Mouse (Mus musculus): Measurements from ENCODE around the gene Erbb4. TPM values are rescaled to one million over a fixed set of nuclear protein-coding genes. Genes with fewer than 3 reads are reported as not detected.

The Erbb4 gene
- polyA plus RNA-seq, 1 experiment = not detected

DNA sequence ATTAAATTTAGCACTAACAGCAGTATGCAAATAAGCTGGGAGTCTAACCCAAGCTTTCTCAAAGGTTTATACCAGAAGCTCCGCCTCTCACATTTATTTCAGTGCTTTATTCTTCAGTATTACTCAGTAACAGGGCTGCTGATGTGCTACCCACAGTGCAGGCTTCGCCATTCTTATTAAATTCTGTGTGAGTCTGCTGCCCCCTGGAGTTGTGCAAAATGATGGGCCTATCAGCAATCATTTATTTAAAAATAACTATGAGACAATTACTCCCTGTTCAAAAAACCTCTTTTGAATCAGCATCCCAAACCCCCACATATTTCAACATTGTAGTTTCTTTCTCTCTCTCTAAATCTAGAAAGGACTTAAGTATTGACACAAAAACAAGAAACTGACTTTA is 6.2 kb downstream of the Erbb4 start:
- Histone ChIP-seq H3K36me3 (ENCODE audit: control insufficient read depth, insufficient read depth) (no peaks in the 10 kb centered on the region), H3ac (ENCODE audit: control insufficient read depth, insufficient read length) (no peak overlapping the region), H3K4me2 (ENCODE audit: low read depth) (no peak overlapping the region), H3K4me3 (no peak overlapping the region), H3K27me3 (ENCODE audit: control insufficient read depth, insufficient read depth, insufficient read length) (peaks cover 12% of the 10 kb centered on the region), H3K79me2 (ENCODE audit: control insufficient read depth, insufficient read depth) (no peaks in the 10 kb centered on the region)
- TF ChIP-seq POLR2A (IDR thresholded peaks at IDR 0.05; ENCODE audit: insufficient read length, low read depth) (no peak), TCF12 (IDR thresholded peaks at IDR 0.05; ENCODE audit: insufficient read depth, poor library complexity, severe bottlenecking) (no peak), MAX (IDR thresholded peaks at IDR 0.05; ENCODE audit: low read depth) (no peak), USF1 (IDR thresholded peaks at IDR 0.05; ENCODE audit: low read depth) (no peak), REST (IDR thresholded peaks at IDR 0.05; ENCODE audit: insufficient read depth, insufficient read length) (no peak), MYOG (IDR thresholded peaks at IDR 0.05; ENCODE audit: control insufficient read depth in 1 of 3, insufficient read depth in 1 of 3, insufficient read length in 2 of 3, low read depth in 2 of 3) (no peak), MYOD1 (IDR thresholded peaks at IDR 0.05; ENCODE audit: control insufficient read depth in 1 of 3, insufficient read length in 2 of 3, low read depth in 2 of 3) (no peak), SRF (IDR thresholded peaks at IDR 0.05; ENCODE audit: control insufficient read depth, insufficient read length, low read depth) (no peak)

DNA sequence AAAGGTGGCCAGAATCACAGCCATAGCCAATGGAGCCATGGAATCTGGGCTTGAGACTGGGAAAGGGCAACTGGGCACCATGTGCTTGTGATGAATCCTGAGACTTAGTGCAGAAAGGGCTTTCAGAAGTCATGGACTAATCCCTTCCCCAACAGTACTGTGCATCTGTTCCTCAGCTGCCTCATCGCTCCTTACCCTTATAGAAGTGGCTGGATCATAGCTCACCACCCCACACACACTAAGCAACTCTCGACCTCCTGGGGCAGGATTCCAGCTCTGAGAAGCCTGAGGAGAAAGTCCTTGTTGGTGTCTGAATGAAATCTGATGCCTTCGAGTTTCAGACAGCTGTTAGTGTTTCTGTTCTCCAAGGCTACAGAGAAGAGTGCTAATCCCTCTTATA is 14.8 kb downstream of the Erbb4 start:
- Histone ChIP-seq H3K4me3 (no peak overlapping the region), H3K4me2 (ENCODE audit: low read depth) (no peak overlapping the region), H3ac (ENCODE audit: control insufficient read depth, insufficient read length) (no peak overlapping the region), H3K36me3 (ENCODE audit: control insufficient read depth, insufficient read depth) (no peaks in the 10 kb centered on the region), H3K27me3 (ENCODE audit: control insufficient read depth, insufficient read depth, insufficient read length) (no peaks in the 10 kb centered on the region), H3K79me2 (ENCODE audit: control insufficient read depth, insufficient read depth) (no peaks in the 10 kb centered on the region)
- TF ChIP-seq MYOD1 (IDR thresholded peaks at IDR 0.05; ENCODE audit: control insufficient read depth in 1 of 3, insufficient read length in 2 of 3, low read depth in 2 of 3) (peak in 1 of 3 experiments; percentile 26), MYOG (IDR thresholded peaks at IDR 0.05; ENCODE audit: control insufficient read depth in 1 of 3, insufficient read depth in 1 of 3, insufficient read length in 2 of 3, low read depth in 2 of 3) (peak in 1 of 3 experiments; percentile 8), MAX (IDR thresholded peaks at IDR 0.05; ENCODE audit: low read depth) (no peak)

DNA sequence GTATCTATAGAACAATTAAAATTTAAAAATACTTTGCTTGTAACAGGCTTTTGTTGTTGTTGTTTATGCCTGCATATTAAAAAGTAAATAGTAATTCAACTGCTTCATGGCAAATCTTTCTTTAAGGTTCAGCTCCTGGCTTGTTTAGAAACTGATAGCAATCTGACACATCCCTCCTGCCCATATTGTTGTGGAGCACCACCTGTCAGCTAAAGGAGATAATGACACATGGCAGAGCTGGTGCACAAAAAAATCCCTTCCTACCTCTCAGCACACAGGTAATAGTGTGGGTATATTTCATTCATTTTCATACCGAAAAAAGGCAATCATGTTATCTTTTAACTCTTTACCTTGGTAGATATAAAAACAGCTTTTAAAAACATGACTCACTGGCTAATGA is 18.5 kb downstream of the Erbb4 start:
- Histone ChIP-seq H3K27me3 (ENCODE audit: control insufficient read depth, insufficient read depth, insufficient read length) (no peaks in the 10 kb centered on the region), H3K36me3 (ENCODE audit: control insufficient read depth, insufficient read depth) (no peaks in the 10 kb centered on the region), H3ac (ENCODE audit: control insufficient read depth, insufficient read length) (no peak overlapping the region), H3K79me2 (ENCODE audit: control insufficient read depth, insufficient read depth) (no peaks in the 10 kb centered on the region), H3K4me3 (no peak overlapping the region), H3K4me2 (ENCODE audit: low read depth) (no peak overlapping the region)
- TF ChIP-seq USF1 (IDR thresholded peaks at IDR 0.05; ENCODE audit: low read depth) (no peak), SRF (IDR thresholded peaks at IDR 0.05; ENCODE audit: control insufficient read depth, insufficient read length, low read depth) (no peak), TCF12 (IDR thresholded peaks at IDR 0.05; ENCODE audit: insufficient read depth, poor library complexity, severe bottlenecking) (no peak), MYOD1 (IDR thresholded peaks at IDR 0.05; ENCODE audit: control insufficient read depth in 1 of 3, insufficient read length in 2 of 3, low read depth in 2 of 3) (no peak), E2F4 (IDR thresholded peaks at IDR 0.05; ENCODE audit: insufficient read depth) (no peak), POLR2A (IDR thresholded peaks at IDR 0.05; ENCODE audit: insufficient read length, low read depth) (no peak), REST (IDR thresholded peaks at IDR 0.05; ENCODE audit: insufficient read depth, insufficient read length) (no peak)

DNA sequence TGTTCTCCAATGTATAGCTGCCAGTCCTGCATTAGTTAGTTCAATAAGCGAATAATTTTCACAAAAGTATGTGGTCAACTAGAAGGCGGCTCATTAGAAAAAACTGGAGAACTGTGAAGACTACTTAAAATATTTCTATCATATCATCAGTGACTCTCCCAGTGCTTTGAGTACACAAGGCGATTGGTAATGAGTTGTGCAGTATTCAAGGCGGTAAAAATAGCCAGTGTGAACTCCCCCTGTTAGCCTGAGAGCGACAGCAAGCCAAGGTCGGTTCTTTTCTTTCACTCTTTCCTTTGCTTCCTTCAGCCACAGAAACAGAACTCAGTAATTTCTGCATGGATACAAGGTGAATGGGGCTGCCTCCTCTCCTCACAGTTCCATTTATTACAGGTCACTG is 22.1 kb downstream of the Erbb4 start:
- no peaks in the 10 kb centered on the region for H3K27me3 ChIP-seq (ENCODE audit: control insufficient read depth, insufficient read depth, insufficient read length)
- no peak overlapping the region for H3ac ChIP-seq (ENCODE audit: control insufficient read depth, insufficient read length)
- TF ChIP-seq E2F4 (IDR thresholded peaks at IDR 0.05; ENCODE audit: insufficient read depth) = no peak
- TF ChIP-seq TCF12 (IDR thresholded peaks at IDR 0.05; ENCODE audit: insufficient read depth, poor library complexity, severe bottlenecking) = no peak
- TF ChIP-seq MYOG (IDR thresholded peaks at IDR 0.05; ENCODE audit: control insufficient read depth in 1 of 3, insufficient read depth in 1 of 3, insufficient read length in 2 of 3, low read depth in 2 of 3) = no peak
- H3K36me3 ChIP-seq (ENCODE audit: control insufficient read depth, insufficient read depth) = no peaks in the 10 kb centered on the region
- no peaks in the 10 kb centered on the region for H3K79me2 ChIP-seq (ENCODE audit: control insufficient read depth, insufficient read depth)
- H3K4me2 ChIP-seq (ENCODE audit: low read depth) = no peak overlapping the region
- no peak overlapping the region for H3K4me3 ChIP-seq

DNA sequence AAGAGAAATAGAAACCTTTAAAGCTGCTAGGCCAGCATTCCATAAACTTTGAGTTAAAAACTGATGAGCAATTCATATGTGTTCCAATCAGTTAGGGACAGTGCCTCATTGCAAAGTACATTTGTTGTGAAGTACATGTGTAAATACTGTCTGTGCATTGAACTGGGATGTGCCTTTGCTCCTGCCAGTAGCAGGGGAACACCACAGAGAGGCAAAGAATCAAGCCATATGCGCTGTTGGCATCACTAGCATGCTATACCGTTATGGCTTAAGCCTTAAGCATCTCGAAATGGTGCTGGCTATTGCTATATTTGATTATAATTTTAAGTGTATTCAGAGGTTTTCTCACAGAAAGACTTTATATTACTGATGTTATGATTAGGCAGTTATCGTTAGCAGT is 58.9 kb downstream of the Erbb4 start:
- no peak for TF ChIP-seq CEBPB (IDR thresholded peaks at IDR 0.05; ENCODE audit: insufficient read depth, poor library complexity, severe bottlenecking)
- TF ChIP-seq TCF12 (IDR thresholded peaks at IDR 0.05; ENCODE audit: insufficient read depth, poor library complexity, severe bottlenecking) = no peak
- TF ChIP-seq USF1 (IDR thresholded peaks at IDR 0.05; ENCODE audit: low read depth) = no peak

DNA sequence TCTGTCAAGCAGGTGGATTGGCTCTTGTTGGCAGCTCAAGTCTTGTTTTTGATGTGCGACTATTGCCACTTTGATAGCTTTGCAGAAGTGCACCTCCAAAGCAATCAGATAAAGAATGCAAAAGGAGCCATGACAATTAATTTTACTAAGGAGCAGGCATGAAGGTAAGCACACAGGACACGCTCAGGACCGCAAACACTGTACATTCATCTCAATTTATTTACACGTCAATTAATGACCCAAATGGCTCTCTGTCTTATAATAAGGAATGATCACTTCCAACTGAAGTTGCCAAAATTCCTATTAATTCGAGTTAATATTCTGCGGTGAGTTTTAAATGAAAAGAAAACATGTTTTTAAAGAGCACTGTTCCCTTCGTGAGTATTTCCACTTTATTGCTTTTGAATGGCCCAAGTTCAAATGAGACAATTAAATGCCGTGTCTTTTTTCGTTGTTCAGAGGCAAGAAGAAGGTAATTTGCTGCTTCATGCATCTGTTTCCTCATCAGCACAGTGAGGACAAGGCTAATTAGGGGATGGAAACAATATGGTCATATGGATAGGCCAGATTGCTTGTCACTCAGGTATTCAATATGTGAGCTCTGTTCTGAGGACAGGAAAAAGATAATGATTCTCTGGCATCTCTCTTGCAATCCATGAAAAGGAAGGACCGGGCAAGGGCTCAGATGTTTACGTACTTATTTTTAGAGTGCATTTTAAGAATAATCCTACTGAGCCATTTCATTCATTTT is 61.5 kb downstream of the Erbb4 start:
- H3K4me2 ChIP-seq (ENCODE audit: low read depth) = no peak overlapping the region
- no peaks in the 10 kb centered on the region for H3K79me2 ChIP-seq (ENCODE audit: control insufficient read depth, insufficient read depth)
- no peak overlapping the region for H3K4me3 ChIP-seq
- no peaks in the 10 kb centered on the region for H3K36me3 ChIP-seq (ENCODE audit: control insufficient read depth, insufficient read depth)
- H3ac ChIP-seq (ENCODE audit: control insufficient read depth, insufficient read length) = no peak overlapping the region
- no peaks in the 10 kb centered on the region for H3K27me3 ChIP-seq (ENCODE audit: control insufficient read depth, insufficient read depth, insufficient read length)
- TF ChIP-seq USF1 (IDR thresholded peaks at IDR 0.05; ENCODE audit: low read depth) (no peak), TCF12 (IDR thresholded peaks at IDR 0.05; ENCODE audit: insufficient read depth, poor library complexity, severe bottlenecking) (no peak), TCF3 (IDR thresholded peaks at IDR 0.05; ENCODE audit: insufficient read length, low read depth) (no peak), MAX (IDR thresholded peaks at IDR 0.05; ENCODE audit: low read depth) (no peak), POLR2A (IDR thresholded peaks at IDR 0.05; ENCODE audit: insufficient read length, low read depth) (no peak), SRF (IDR thresholded peaks at IDR 0.05; ENCODE audit: control insufficient read depth, insufficient read length, low read depth) (no peak), MYOG (IDR thresholded peaks at IDR 0.05; ENCODE audit: control insufficient read depth in 1 of 3, insufficient read depth in 1 of 3, insufficient read length in 2 of 3, low read depth in 2 of 3) (no peak), POLR2AphosphoS2 (IDR thresholded peaks at IDR 0.05; ENCODE audit: insufficient read length, low read depth) (no peak), MYOD1 (IDR thresholded peaks at IDR 0.05; ENCODE audit: control insufficient read depth in 1 of 3, insufficient read length in 2 of 3, low read depth in 2 of 3) (no peak)

More for the DNA sequence above, 58.9 kb downstream of the Erbb4 start:
- Histone ChIP-seq H3ac (ENCODE audit: control insufficient read depth, insufficient read length) (no peak overlapping the region), H3K79me2 (ENCODE audit: control insufficient read depth, insufficient read depth) (no peaks in the 10 kb centered on the region), H3K4me2 (ENCODE audit: low read depth) (no peak overlapping the region), H3K27me3 (ENCODE audit: control insufficient read depth, insufficient read depth, insufficient read length) (no peaks in the 10 kb centered on the region), H3K36me3 (ENCODE audit: control insufficient read depth, insufficient read depth) (no peaks in the 10 kb centered on the region), H3K4me3 (no peak overlapping the region)
